Mouse (Mus musculus) liver, embryonic 14.5 days (tissue): Measurements from ENCODE around the gene Sort1. TPM values are rescaled to one million over a fixed set of nuclear protein-coding genes. Genes with fewer than 3 reads are reported as not detected.

Experiments used
- ATAC-seq: fragments of 200-750 bp; cut with Nextera tagmentation; 2 replicates; pipeline ENCODE4 v1.8.0; 2017; ENCODE audit warnings: moderate number of reproducible peaks, mild to moderate bottlenecking, moderate library complexity; ENCODE audit not compliant: insufficient read depth
- DNase-seq, 3 experiments: peaks; one replicate each; pipeline ENCODE4 v3.0.0-alpha.2; 2012 to 2013; ENCODE audit warnings: low read depth in 3 of 3, low spot score in 3 of 3
- H3K27ac ChIP-seq: fragments of 300-500 bp; sonication (generic); 2 replicates; pipeline ENCODE4 v1.5.1; 2014; ENCODE audit warnings: moderate library complexity, mild to moderate bottlenecking, control low read depth, inconsistent platforms
- H3K27me3 ChIP-seq: fragments of 300-500 bp; sonication (generic); 2 replicates; pipeline ENCODE4 v1.6.1; 2014; ENCODE audit warnings: mild to moderate bottlenecking, low read length, moderate library complexity; ENCODE audit not compliant: control insufficient read depth, insufficient read depth
- H3K36me3 ChIP-seq: fragments of 300-500 bp; sonication (generic); replicated peaks from 2 replicates; pipeline ENCODE4 v1.6.1; 2014; ENCODE audit warnings: low read depth; ENCODE audit not compliant: control insufficient read depth, insufficient read depth
- H3K4me1 ChIP-seq, 2 experiments: fragments of 200-500 bp in 1 of 2; fragments of 300-500 bp in 1 of 2; sonication (generic) in 1 of 2; replicated peaks; 2 replicates each; pipeline ENCODE4 v1.6.1; 2012 to 2014; ENCODE audit warnings: antibody characterized with exemption in 1 of 2, inconsistent platforms in 1 of 2, low read length in 1 of 2; ENCODE audit not compliant: control insufficient read depth in 2 of 2, insufficient read depth in 2 of 2
- H3K4me2 ChIP-seq: fragments of 300-500 bp; sonication (generic); 2 replicates; pipeline ENCODE4 v1.6.1; 2014; ENCODE audit warnings: low read depth, mild to moderate bottlenecking, control low read depth, moderate library complexity
- H3K4me3 ChIP-seq, 2 experiments: fragments of 200-500 bp in 1 of 2; fragments of 300-500 bp in 1 of 2; sonication (generic) in 1 of 2; 2 replicates each; pipeline ENCODE4 v1.5.1; 2012 to 2014; ENCODE audit warnings: low read depth in 2 of 2, low read length in 2 of 2, mild to moderate bottlenecking in 2 of 2, control low read depth in 1 of 2, inconsistent platforms in 1 of 2, moderate library complexity in 1 of 2; ENCODE audit not compliant: insufficient read depth in 1 of 2
- H3K9ac ChIP-seq: fragments of 300-500 bp; sonication (generic); replicated peaks from 2 replicates; pipeline ENCODE4 v1.6.1; 2014; ENCODE audit warnings: mild to moderate bottlenecking, control low read depth, moderate library complexity
- H3K9me3 ChIP-seq: fragments of 300-500 bp; sonication (generic); 2 replicates; pipeline ENCODE4 v1.6.1; 2016; ENCODE audit warnings: low read length, mixed read lengths; ENCODE audit not compliant: control insufficient read depth
- CTCF ChIP-seq: IDR thresholded peaks from 2 replicates; pipeline ENCODE4 v1.5.1; 2016; ENCODE audit warnings: antibody characterized with exemption, low read depth, control low read depth
- EP300 ChIP-seq: IDR thresholded peaks from 2 replicates; pipeline ENCODE4 v1.6.1; 2016; ENCODE audit warnings: antibody characterized with exemption, low read depth
- WGBS: fragments of 180-500 bp; shearing (Covaris S2); extraction: QIAGEN DNeasy Blood & Tissue Kit; methylation state at CpG from one replicate; pipeline ENCODE4 v1.1.7; 2014; ENCODE audit not compliant: insufficient replicate concordance; 5-methylcytosine and 5-hydroxymethylcytosine counted together
- polyA plus RNA-seq, 2 experiments: library from polyadenylated mRNA; depleted of rRNA in 1 of 2; stranded (reverse) in 1 of 2; unstranded in 1 of 2; fragments of >200 nt; fragmentation: Nextera tagmentation in 1 of 2; extraction: Ambion mirVana in 1 of 2; gene quantifications; 2 replicates each; pipeline versions ENCODE4 v1.2.1 to v1.2.3; 2012 to 2014

Gene Sort1
- polyA plus RNA-seq, 2 experiments = 3.0 to 3.9 TPM

DNA sequence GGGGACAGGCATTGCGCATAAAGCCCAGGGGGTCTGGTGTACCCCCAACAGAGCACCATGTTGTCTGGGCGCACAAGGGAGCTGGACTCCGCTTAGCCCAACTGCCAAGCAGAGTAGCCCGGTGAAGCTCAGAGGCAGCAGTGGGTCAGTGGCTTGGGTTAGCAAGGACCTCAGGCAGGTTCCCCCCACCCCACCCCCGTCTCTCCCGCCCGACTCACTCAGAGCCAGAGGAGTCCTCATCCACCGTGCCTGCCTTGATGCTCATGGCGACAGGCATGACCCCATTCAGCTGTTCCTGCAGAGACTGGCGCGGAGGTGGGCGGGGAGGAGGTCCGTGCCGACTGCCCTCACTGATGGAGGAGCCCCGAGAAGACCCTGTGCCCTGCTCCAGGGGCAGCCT, 108.9 kb downstream of the Sort1 start:
- ATAC-seq = no peak
- Histone ChIP-seq H3K9ac (no peak overlapping the region), H3K27ac (no peak overlapping the region), H3K36me3 (no peaks in the 10 kb centered on the region), H3K4me2 (no peak overlapping the region), H3K4me1 (peaks cover 0 to 3% of the 10 kb centered on the region in 2 experiments; a peak in 1 of 4 replicates), H3K27me3 (no peaks in the 10 kb centered on the region), H3K4me3 (no peak overlapping the region), H3K9me3 (no peaks in the 10 kb centered on the region)
- TF ChIP-seq EP300 = no peak
- TF ChIP-seq CTCF = no peak
- no peak for DNase-seq
- WGBS = 61% methylated on average over 15 of the region's 15 CpGs

GRCm38 (mm10) chr3:108398281-108398680, 114.4 kb downstream of the Sort1 start:
- no peaks in the 10 kb centered on the region for H3K9me3 ChIP-seq
- WGBS = 81% methylated on average over 9 of the region's 9 CpGs
- H3K9ac ChIP-seq = no peak overlapping the region
- DNase-seq (no peak), ATAC-seq (no peak)
- no peaks in the 10 kb centered on the region for H3K27me3 ChIP-seq
- H3K27ac ChIP-seq = no peak overlapping the region
- TF ChIP-seq CTCF (no peak), EP300 (no peak)
- H3K36me3 ChIP-seq = no peaks in the 10 kb centered on the region
- no peaks in the 10 kb centered on the region for H3K4me1 ChIP-seq
- no peak overlapping the region for H3K4me2 ChIP-seq
- no peak overlapping the region for H3K4me3 ChIP-seq

DNA sequence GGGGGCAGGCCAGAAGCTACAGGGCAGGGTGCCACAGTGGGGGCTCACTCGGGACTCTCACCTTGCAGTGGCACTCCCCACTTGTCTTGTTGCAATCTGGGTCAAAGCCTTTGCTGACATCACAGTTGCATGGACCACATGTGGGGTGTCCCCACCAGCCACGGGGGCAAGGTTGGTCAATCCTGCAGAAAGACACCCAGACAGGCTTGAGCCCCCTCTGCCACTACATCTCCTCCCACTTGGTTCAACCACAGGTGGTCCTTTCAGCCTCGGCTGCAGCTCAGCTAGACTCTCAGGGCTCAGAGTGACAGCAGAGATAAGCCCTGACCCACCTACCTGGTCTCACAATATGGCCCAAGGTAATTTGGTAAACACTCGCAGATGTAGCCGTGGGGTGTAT, 116.6 kb downstream of the Sort1 start:
- DNase-seq (no peak), ATAC-seq (no peak)
- 50% methylated on average over 5 of the region's 5 CpGs for WGBS
- no peak overlapping the region for H3K27ac ChIP-seq
- H3K4me3 ChIP-seq = no peak overlapping the region
- H3K27me3 ChIP-seq = no peaks in the 10 kb centered on the region
- no peak overlapping the region for H3K9ac ChIP-seq
- H3K4me2 ChIP-seq = no peak overlapping the region
- no peaks in the 10 kb centered on the region for H3K36me3 ChIP-seq
- TF ChIP-seq CTCF (no peak), EP300 (no peak)
- H3K4me1 ChIP-seq = no peaks in the 10 kb centered on the region
- H3K9me3 ChIP-seq = no peaks in the 10 kb centered on the region

DNA sequence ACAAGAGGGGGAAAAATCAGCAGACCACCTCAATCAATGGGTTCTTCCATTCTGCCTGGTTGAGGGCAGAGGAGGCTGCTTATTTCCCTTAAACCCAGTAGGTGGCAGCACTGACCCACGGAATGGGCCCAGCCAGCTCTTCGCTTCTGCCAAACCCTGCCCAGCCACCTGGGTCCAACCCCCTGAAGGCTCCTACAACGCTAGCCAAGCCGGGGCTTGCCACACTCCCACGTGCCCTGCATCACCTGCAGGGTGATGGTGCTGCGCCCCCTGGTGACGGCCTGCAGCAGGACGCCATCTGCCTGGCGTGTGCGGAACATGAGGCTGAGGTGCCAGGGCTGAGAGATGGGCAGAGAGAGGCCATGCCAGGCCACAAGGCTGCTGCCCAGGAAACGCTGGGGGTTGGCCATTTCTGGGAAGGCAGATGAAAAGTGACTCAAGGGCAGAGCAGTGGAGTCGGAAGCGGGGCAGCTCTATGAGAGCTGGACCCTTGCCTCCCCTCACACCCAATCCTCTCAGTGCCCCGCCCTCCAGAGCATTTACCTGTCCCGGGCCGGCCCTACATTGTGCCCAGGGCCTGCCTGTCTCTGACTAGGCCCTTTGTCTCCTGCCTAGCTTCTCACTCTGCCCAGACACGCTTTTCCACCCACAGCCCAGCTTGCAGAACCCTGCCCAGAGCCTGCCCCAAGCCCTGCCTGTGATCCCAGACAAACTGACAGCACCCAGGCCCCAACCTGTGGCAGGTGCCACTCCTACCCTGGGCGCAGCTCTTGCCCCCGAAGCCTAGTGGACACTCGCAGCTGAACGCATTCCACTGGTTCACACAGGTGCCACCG, 118.0 kb downstream of the Sort1 start:
- H3K9ac ChIP-seq = no peak overlapping the region
- peak; percentile 43 to 59 (median 45) for DNase-seq

DNA sequence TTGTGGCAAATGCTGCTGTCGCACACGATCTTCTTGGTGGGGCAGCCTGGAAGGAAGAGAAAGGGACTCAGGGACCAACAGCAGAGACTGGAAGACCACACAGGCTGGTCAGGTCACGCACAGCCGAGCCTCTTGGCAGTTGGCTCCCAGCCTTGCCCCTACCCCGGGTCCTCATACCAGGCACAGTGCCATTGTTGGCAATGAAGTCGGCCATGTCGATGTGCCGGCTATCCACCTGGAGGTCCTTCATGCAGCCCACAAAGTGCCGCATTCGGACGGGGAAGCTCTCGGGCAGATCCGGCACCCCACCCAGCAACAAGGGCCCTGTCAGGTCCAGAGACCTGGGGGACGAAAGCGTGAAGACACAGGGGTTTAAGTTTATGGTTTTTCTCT, 118.6 kb downstream of the Sort1 start:
- Histone ChIP-seq H3K9ac (no peak overlapping the region), H3K36me3 (no peaks in the 10 kb centered on the region), H3K4me2 (no peak overlapping the region), H3K4me3 (no peak overlapping the region), H3K9me3 (no peaks in the 10 kb centered on the region), H3K27me3 (no peaks in the 10 kb centered on the region), H3K4me1 (no peaks in the 10 kb centered on the region), H3K27ac (no peak overlapping the region)
- no peak for DNase-seq
- WGBS = 84% methylated on average over 15 of the region's 15 CpGs
- ATAC-seq = no peak
- TF ChIP-seq CTCF (no peak), EP300 (no peak)

More for the DNA sequence above, 118.0 kb downstream of the Sort1 start:
- WGBS = 28% methylated on average over 22 of the region's 22 CpGs
- no peaks in the 10 kb centered on the region for H3K36me3 ChIP-seq
- no peaks in the 10 kb centered on the region for H3K4me1 ChIP-seq
- H3K4me3 ChIP-seq = no peak overlapping the region
- no peaks in the 10 kb centered on the region for H3K27me3 ChIP-seq
- H3K9me3 ChIP-seq = no peaks in the 10 kb centered on the region
- ATAC-seq = peak; percentile 56
- no peak overlapping the region for H3K4me2 ChIP-seq
- H3K27ac ChIP-seq = no peak overlapping the region
- TF ChIP-seq CTCF = peak; percentile 96
- no peak for TF ChIP-seq EP300
